Mouse (Mus musculus) lung, embryonic 14.5 days (tissue): ENCODE measurements around the gene Kcnh1. TPM values are rescaled to one million over a fixed set of nuclear protein-coding genes. Genes with fewer than 3 reads are reported as not detected.

ENCODE experiments used
- ATAC-seq: fragments of 200-750 bp; cut with Nextera tagmentation; 2 replicates; pipeline ENCODE4 v1.8.0; 2017; ENCODE audit warnings: mild to moderate bottlenecking, moderate TSS enrichment, moderate library complexity; ENCODE audit not compliant: insufficient read depth
- DNase-seq: peaks from one replicate; pipeline ENCODE4 v3.0.0-alpha.2; 2015
- H3K27ac ChIP-seq: fragments of 300-500 bp; sonication (generic); 2 replicates; pipeline ENCODE4 v1.5.1; 2014; ENCODE audit warnings: low read depth, mild to moderate bottlenecking, moderate library complexity
- H3K27me3 ChIP-seq: fragments of 300-500 bp; sonication (generic); 2 replicates; pipeline ENCODE4 v1.6.1; 2014; ENCODE audit warnings: low read length, control low read depth; ENCODE audit not compliant: insufficient read depth
- H3K36me3 ChIP-seq: fragments of 300-500 bp; sonication (generic); 2 replicates; pipeline ENCODE4 v1.6.1; 2014; ENCODE audit warnings: control low read depth; ENCODE audit not compliant: insufficient read depth
- H3K4me1 ChIP-seq: fragments of 300-500 bp; sonication (generic); 2 replicates; pipeline ENCODE4 v1.6.1; 2014; ENCODE audit warnings: antibody characterized with exemption, control low read depth; ENCODE audit not compliant: insufficient read depth
- H3K4me2 ChIP-seq: fragments of 300-500 bp; sonication (generic); 2 replicates; pipeline ENCODE4 v1.6.1; 2014; ENCODE audit warnings: mild to moderate bottlenecking
- H3K4me3 ChIP-seq: fragments of 300-500 bp; sonication (generic); 2 replicates; pipeline ENCODE4 v1.5.1; 2014; ENCODE audit warnings: low read depth, low read length
- H3K9ac ChIP-seq: fragments of 300-500 bp; sonication (generic); 2 replicates; pipeline ENCODE4 v1.6.1; 2014
- H3K9me3 ChIP-seq: fragments of 300-500 bp; sonication (generic); 2 replicates; pipeline ENCODE4 v1.6.1; 2016; ENCODE audit warnings: low read depth, low read length, control low read depth
- CTCF ChIP-seq: IDR thresholded peaks from 2 replicates; pipeline ENCODE4 v1.5.1; 2016; ENCODE audit warnings: antibody characterized with exemption, low read depth
- WGBS: fragments of 180-500 bp; shearing (Covaris S2); extraction: QIAGEN DNeasy Blood & Tissue Kit; methylation state at CpG from one replicate; pipeline ENCODE4 v1.1.7; 2014; 5-methylcytosine and 5-hydroxymethylcytosine counted together
- polyA plus RNA-seq: library from polyadenylated mRNA; unstranded; fragments of >200 nt; fragmentation: Nextera tagmentation; extraction: Ambion mirVana; gene quantifications from 2 replicates; pipeline ENCODE4 v1.2.1, GENCODE M21; 2014

Kcnh1 gene
- polyA plus RNA-seq, 1 experiment from 2014 or later, result 2.0 TPM

- Histone ChIP-seq H3K9ac (no peak overlapping the region), H3K36me3 (no peaks in the 10 kb centered on the region), H3K4me1 (no peaks in the 10 kb centered on the region), H3K27ac (no peak overlapping the region), H3K4me2 (no peak overlapping the region), H3K4me3 (no peak overlapping the region), H3K9me3 (no peaks in the 10 kb centered on the region), H3K27me3 (no peaks in the 10 kb centered on the region)
- DNase-seq, result no peak
- ATAC-seq, result no peak
- TF ChIP-seq CTCF, result no peak
- WGBS, result 53% methylated on average over 2 of the region's 2 CpGs
Observed at GRCm38 (mm10) chr1:192497505-192497904, 306.9 kb downstream of the Kcnh1 start.

- Histone ChIP-seq H3K4me1 (no peaks in the 10 kb centered on the region), H3K27me3 (no peaks in the 10 kb centered on the region), H3K4me2 (no peak overlapping the region), H3K27ac (no peak overlapping the region), H3K9me3 (no peaks in the 10 kb centered on the region), H3K36me3 (no peaks in the 10 kb centered on the region), H3K4me3 (no peak overlapping the region), H3K9ac (no peak overlapping the region)
- no peak for TF ChIP-seq CTCF
- WGBS, result 68% methylated on average over 9 of the region's 9 CpGs
- ATAC-seq (no peak), DNase-seq (peak; percentile 38)
Observed at GRCm38 (mm10) chr1:192502016-192502415, 311.4 kb downstream of the Kcnh1 start.

GRCm38 (mm10) chr1:192502835-192503234, 312.3 kb downstream of the Kcnh1 start:
- H3K4me3 ChIP-seq, result no peak overlapping the region
- DNase-seq (no peak), ATAC-seq (no peak)
- no peaks in the 10 kb centered on the region for H3K27me3 ChIP-seq
- H3K4me2 ChIP-seq, result no peak overlapping the region
- no peaks in the 10 kb centered on the region for H3K4me1 ChIP-seq
- TF ChIP-seq CTCF, result no peak
- no peak overlapping the region for H3K9ac ChIP-seq
- no peak overlapping the region for H3K27ac ChIP-seq
- no peaks in the 10 kb centered on the region for H3K9me3 ChIP-seq
- no peaks in the 10 kb centered on the region for H3K36me3 ChIP-seq

- no peak for TF ChIP-seq CTCF
- Histone ChIP-seq H3K27ac (no peak overlapping the region), H3K27me3 (no peaks in the 10 kb centered on the region), H3K36me3 (no peaks in the 10 kb centered on the region), H3K4me2 (no peak overlapping the region), H3K9ac (no peak overlapping the region), H3K4me1 (no peaks in the 10 kb centered on the region), H3K4me3 (no peak overlapping the region), H3K9me3 (no peaks in the 10 kb centered on the region)
- no peak for DNase-seq
- WGBS, result 80% methylated on average over 4 of the region's 4 CpGs
- ATAC-seq, result no peak
Observed at GRCm38 (mm10) chr1:192503651-192504050, 313.1 kb downstream of the Kcnh1 start.

GRCm38 (mm10) chr1:192512821-192513220, 322.2 kb downstream of the Kcnh1 start:
- ATAC-seq, result no peak
- no peak overlapping the region for H3K9ac ChIP-seq

GRCm38 (mm10) chr1:192515373-192515772, 324.8 kb downstream of the Kcnh1 start:
- Histone ChIP-seq H3K36me3 (no peaks in the 10 kb centered on the region), H3K27me3 (no peaks in the 10 kb centered on the region), H3K9ac (no peak overlapping the region), H3K4me1 (no peaks in the 10 kb centered on the region), H3K4me3 (no peak overlapping the region), H3K9me3 (no peaks in the 10 kb centered on the region), H3K27ac (no peak overlapping the region), H3K4me2 (no peak overlapping the region)
- no peak for TF ChIP-seq CTCF
- ATAC-seq (no peak), DNase-seq (no peak)
- WGBS, result 77% methylated on average over 3 of the region's 3 CpGs

More at GRCm38 (mm10) chr1:192512821-192513220, 322.2 kb downstream of the Kcnh1 start:
- Histone ChIP-seq H3K4me3 (no peak overlapping the region), H3K27ac (no peak overlapping the region), H3K9me3 (no peaks in the 10 kb centered on the region), H3K36me3 (no peaks in the 10 kb centered on the region), H3K4me2 (no peak overlapping the region), H3K4me1 (no peaks in the 10 kb centered on the region), H3K27me3 (no peaks in the 10 kb centered on the region)
- 96% methylated on average over 1 of the region's 1 CpGs for whole genome bisulfite sequencing
- DNase-seq, result no peak
- no peak for TF ChIP-seq CTCF

- H3K4me2 ChIP-seq, result no peak overlapping the region
- no peaks in the 10 kb centered on the region for H3K9me3 ChIP-seq
- ATAC-seq (no peak), DNase-seq (no peak)
- no peak overlapping the region for H3K4me3 ChIP-seq
- no peaks in the 10 kb centered on the region for H3K4me1 ChIP-seq
- H3K27ac ChIP-seq, result no peak overlapping the region
- 81% methylated on average over 1 of the region's 1 CpGs for WGBS
- no peaks in the 10 kb centered on the region for H3K36me3 ChIP-seq
- TF ChIP-seq CTCF, result no peak
- H3K9ac ChIP-seq, result no peak overlapping the region
- H3K27me3 ChIP-seq, result no peaks in the 10 kb centered on the region
Observed at GRCm38 (mm10) chr1:192519713-192520112, 329.1 kb downstream of the Kcnh1 start.
